Mouse (Mus musculus): ENCODE measurements around the gene Ptprj. TPM values are rescaled to one million over a fixed set of nuclear protein-coding genes. Genes with fewer than 3 reads are reported as not detected.

Ptprj gene
- polyA plus RNA-seq, 1 experiment, result 25.6 TPM

DNA sequence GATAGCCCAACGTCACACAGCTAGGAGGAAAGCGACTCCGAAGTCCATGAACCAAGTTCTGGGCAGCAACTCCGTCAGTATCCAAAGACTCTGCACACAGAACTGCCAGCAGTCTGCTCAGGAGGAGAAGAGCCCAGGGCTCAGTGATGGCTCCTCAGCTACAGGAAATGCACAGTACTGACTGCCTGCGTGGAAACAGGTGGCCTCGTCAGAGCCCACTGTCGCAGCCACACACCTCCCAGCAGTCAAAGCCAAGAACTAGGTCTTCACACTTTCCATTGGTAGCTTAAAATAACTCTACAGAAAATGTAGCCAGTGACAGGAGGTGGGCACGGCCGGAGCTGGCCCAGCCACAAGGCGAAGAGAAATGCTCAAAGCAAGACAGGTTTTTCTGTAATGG, 10.2 kb downstream of the Ptprj start:
- TF ChIP-seq POLR2A (IDR thresholded peaks at IDR 0.05; ENCODE audit: borderline replicate concordance, insufficient read depth, low read length) (peak; percentile 47; the same call in 1 of the 2 replicates), CTCF (IDR thresholded peaks at IDR 0.05; ENCODE audit: borderline replicate concordance, insufficient read depth, low read depth, low read length) (no peak; the same call in 1 of the 2 replicates)
- Histone ChIP-seq H3K4me1 (ENCODE audit: control insufficient read depth, insufficient read depth, low read length) (peaks cover 48% of the 10 kb centered on the region), H3K4me3 (replicated peaks; ENCODE audit: insufficient read depth, low read depth, low read length) (no peak overlapping the region), H3K27ac (ENCODE audit: insufficient read depth, low read length) (peak overlapping the region; percentile 93; the same call in 1 of the 2 replicates), H3K27me3 (ENCODE audit: control insufficient read depth, insufficient read depth, low read length) (no peaks in the 10 kb centered on the region)
- WGBS, result 9% methylated on average over 10 of the region's 10 CpGs
- peak; percentile 86 to 97 for DNase-seq

DNA sequence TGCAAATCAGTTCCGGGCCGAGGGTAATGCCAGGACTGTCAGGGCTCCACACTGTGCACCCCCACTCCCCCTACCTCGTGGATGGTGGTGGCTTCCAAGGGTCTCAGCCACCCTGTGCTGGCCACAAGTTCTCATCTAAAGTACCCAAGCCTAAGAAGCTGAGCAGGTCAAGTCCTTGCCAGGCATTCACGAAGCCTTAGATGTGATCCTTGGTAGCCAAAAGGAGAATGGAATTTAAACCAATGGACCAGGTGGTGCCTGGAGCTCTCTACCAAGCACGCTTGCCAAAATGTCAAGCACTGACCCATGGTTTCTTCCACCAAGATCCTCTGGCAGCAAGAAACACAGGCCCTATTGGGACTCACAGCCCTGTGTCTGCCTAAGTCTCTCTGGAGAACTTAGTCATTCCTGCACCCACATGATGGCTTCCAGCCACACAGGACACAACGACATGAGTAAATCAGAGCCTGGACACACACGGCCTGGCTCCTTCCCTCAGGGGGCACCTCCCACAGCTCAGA, 11.4 kb downstream of the Ptprj start:
- Histone ChIP-seq H3K4me1 (ENCODE audit: control insufficient read depth, insufficient read depth, low read length) (peaks cover 52% of the 10 kb centered on the region), H3K27ac (ENCODE audit: insufficient read depth, low read length) (peak overlapping the region; percentile 93), H3K27me3 (ENCODE audit: control insufficient read depth, insufficient read depth, low read length) (no peaks in the 10 kb centered on the region), H3K4me3 (replicated peaks; ENCODE audit: insufficient read depth, low read depth, low read length) (no peak overlapping the region)
- DNase-seq, result peak; percentile 76 to 89
- 10% methylated on average over 7 of the region's 7 CpGs for WGBS
- TF ChIP-seq POLR2A (IDR thresholded peaks at IDR 0.05; ENCODE audit: borderline replicate concordance, insufficient read depth, low read length) (no peak), CTCF (IDR thresholded peaks at IDR 0.05; ENCODE audit: borderline replicate concordance, insufficient read depth, low read depth, low read length) (no peak)

GRCm38 (mm10) chr2:90568091-90568490, 12.4 kb downstream of the Ptprj start:
- TF ChIP-seq CTCF (IDR thresholded peaks at IDR 0.05; ENCODE audit: borderline replicate concordance, insufficient read depth, low read depth, low read length) (no peak), POLR2A (IDR thresholded peaks at IDR 0.05; ENCODE audit: borderline replicate concordance, insufficient read depth, low read length) (no peak)
- DNase-seq, result no peak
- H3K27me3 ChIP-seq (ENCODE audit: control insufficient read depth, insufficient read depth, low read length), result no peaks in the 10 kb centered on the region
- peaks cover 52% of the 10 kb centered on the region for H3K4me1 ChIP-seq (ENCODE audit: control insufficient read depth, insufficient read depth, low read length)
- WGBS, result 65% methylated on average over 7 of the region's 7 CpGs
- no peak overlapping the region for H3K4me3 ChIP-seq (replicated peaks; ENCODE audit: insufficient read depth, low read depth, low read length)
- H3K27ac ChIP-seq (ENCODE audit: insufficient read depth, low read length), result peak overlapping the region; percentile 10; the same call in 1 of the 2 replicates

- TF ChIP-seq CTCF (IDR thresholded peaks at IDR 0.05; ENCODE audit: borderline replicate concordance, insufficient read depth, low read depth, low read length) (no peak), POLR2A (IDR thresholded peaks at IDR 0.05; ENCODE audit: borderline replicate concordance, insufficient read depth, low read length) (no peak)
- peaks cover 57% of the 10 kb centered on the region for H3K4me1 ChIP-seq (ENCODE audit: control insufficient read depth, insufficient read depth, low read length)
- H3K27me3 ChIP-seq (ENCODE audit: control insufficient read depth, insufficient read depth, low read length), result no peaks in the 10 kb centered on the region
- DNase-seq, result peak; percentile 79 to 81
- WGBS, result 40% methylated on average over 8 of the region's 8 CpGs
- H3K4me3 ChIP-seq (replicated peaks; ENCODE audit: insufficient read depth, low read depth, low read length), result no peak overlapping the region
- H3K27ac ChIP-seq (ENCODE audit: insufficient read depth, low read length), result no peak overlapping the region; the same call in 1 of the 2 replicates
Observed at GRCm38 (mm10) chr2:90566773-90567528, 13.5 kb downstream of the Ptprj start.

DNA sequence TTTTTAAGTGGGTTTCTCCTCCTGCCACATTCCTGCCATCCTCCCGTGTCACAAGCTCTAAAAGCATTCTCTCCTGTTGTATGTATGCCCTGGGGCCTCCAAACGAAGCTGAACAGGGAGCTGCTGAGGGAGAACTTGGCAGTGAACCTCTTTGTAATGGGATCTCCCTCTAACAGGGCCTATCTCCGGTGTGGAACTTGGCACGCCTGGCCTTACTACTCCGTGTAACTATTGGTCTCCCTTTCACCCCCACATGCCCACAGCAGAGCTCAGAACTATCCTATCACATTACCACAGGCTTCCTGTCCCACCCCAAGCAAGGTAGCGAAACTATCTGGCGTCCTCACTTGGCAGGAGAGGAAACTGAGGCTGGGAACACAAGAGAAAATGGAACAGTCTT, 14.4 kb downstream of the Ptprj start:
- WGBS, result 33% methylated on average over 7 of the region's 7 CpGs
- H3K4me3 ChIP-seq (replicated peaks; ENCODE audit: insufficient read depth, low read depth, low read length), result no peak overlapping the region
- peaks cover 61% of the 10 kb centered on the region for H3K4me1 ChIP-seq (ENCODE audit: control insufficient read depth, insufficient read depth, low read length)
- TF ChIP-seq POLR2A (IDR thresholded peaks at IDR 0.05; ENCODE audit: borderline replicate concordance, insufficient read depth, low read length), result no peak
- TF ChIP-seq CTCF (IDR thresholded peaks at IDR 0.05; ENCODE audit: borderline replicate concordance, insufficient read depth, low read depth, low read length), result no peak
- no peaks in the 10 kb centered on the region for H3K27me3 ChIP-seq (ENCODE audit: control insufficient read depth, insufficient read depth, low read length)
- no peak overlapping the region for H3K27ac ChIP-seq (ENCODE audit: insufficient read depth, low read length)
- DNase-seq, result peak in 1 of 2 experiments; percentile 63

DNA sequence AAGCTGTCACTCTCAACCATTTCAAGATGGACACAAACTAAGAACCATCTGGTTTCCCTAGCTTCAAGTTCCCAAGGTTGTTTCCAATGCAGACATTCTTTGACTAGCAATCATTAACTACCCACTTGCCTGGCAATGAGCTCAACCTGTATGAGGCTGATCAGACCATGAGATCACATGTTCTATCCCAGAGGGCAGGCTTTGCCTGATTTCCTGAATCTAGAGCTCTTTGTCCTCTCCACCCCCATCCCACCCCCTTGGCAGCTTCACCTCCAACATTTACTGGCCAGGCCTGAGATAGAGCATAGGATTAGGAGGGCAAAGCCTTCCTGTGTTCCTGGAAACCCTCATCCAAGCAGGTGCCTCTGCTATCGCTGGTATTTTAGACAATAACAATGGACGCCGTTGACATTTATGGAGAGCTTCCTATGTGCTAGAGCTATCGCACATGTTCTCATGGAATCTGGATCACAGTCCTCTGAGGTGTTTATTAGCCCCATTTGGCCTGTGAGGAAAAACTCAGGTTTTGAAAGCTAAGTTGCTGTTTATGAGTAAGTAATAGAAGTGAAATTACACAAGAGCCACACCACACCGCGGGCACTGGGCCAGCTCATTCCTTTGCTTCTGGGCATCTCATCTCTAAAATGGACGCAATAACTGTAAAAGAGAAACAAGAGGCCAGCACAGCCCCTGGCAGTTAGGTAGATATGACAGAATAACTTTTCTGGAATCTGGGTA, 15.1 kb downstream of the Ptprj start:
- Histone ChIP-seq H3K4me3 (replicated peaks; ENCODE audit: insufficient read depth, low read depth, low read length) (no peak overlapping the region), H3K4me1 (ENCODE audit: control insufficient read depth, insufficient read depth, low read length) (peaks cover 63% of the 10 kb centered on the region), H3K27me3 (ENCODE audit: control insufficient read depth, insufficient read depth, low read length) (no peaks in the 10 kb centered on the region), H3K27ac (ENCODE audit: insufficient read depth, low read length) (no peak overlapping the region)
- TF ChIP-seq POLR2A (IDR thresholded peaks at IDR 0.05; ENCODE audit: borderline replicate concordance, insufficient read depth, low read length) (no peak), CTCF (IDR thresholded peaks at IDR 0.05; ENCODE audit: borderline replicate concordance, insufficient read depth, low read depth, low read length) (no peak)
- WGBS, result 78% methylated on average over 7 of the region's 7 CpGs
- no peak for DNase-seq

DNA sequence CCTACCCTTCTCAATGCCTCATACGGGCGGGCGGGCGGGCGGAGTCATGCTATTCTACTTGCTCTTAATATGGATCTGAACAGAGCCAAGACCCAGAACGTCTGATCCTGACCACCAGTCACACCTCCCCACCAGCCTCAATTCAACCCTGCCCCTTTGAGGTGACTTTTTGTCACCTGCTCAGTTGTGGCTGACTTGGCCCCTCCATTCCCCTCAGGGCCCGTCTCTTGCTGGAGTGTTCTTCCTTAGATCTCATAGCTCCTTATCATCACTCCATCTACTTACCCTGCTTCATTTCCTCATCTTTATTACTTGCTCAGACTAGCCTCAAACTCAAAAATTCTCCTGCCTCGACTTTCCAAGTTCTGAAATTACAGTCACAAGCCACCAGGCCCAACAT, 15.9 kb downstream of the Ptprj start:
- no peak for TF ChIP-seq POLR2A (IDR thresholded peaks at IDR 0.05; ENCODE audit: borderline replicate concordance, insufficient read depth, low read length)
- no peak for TF ChIP-seq CTCF (IDR thresholded peaks at IDR 0.05; ENCODE audit: borderline replicate concordance, insufficient read depth, low read depth, low read length)
- H3K27ac ChIP-seq (ENCODE audit: insufficient read depth, low read length), result no peak overlapping the region
- no peaks in the 10 kb centered on the region for H3K27me3 ChIP-seq (ENCODE audit: control insufficient read depth, insufficient read depth, low read length)
- WGBS, result 91% methylated on average over 8 of the region's 8 CpGs
- H3K4me3 ChIP-seq (replicated peaks; ENCODE audit: insufficient read depth, low read depth, low read length), result no peak overlapping the region
- H3K4me1 ChIP-seq (ENCODE audit: control insufficient read depth, insufficient read depth, low read length), result peaks cover 68% of the 10 kb centered on the region
- DNase-seq, result no peak

Measured in cerebellum, adult 2 months (tissue).